Mouse (Mus musculus): ENCODE results near the gene Efhc2. TPM values are rescaled to one million over a fixed set of nuclear protein-coding genes. Genes with fewer than 3 reads are reported as not detected.
A peak's percentile ranks its signal among the peaks of the same experiment; 100 is the strongest.

Efhc2 gene
- 1 to 10 TPM; 1.4 to 1.9 TPM for total RNA-seq (2021)
- long read RNA-seq, experiment 1, partial matches to known transcripts = 0 of 3 reads
- long read RNA-seq, experiment 1, other reads (novel, unspliced or antisense) = 1 of 3 reads
- long read RNA-seq, experiment 2 = 0 reads

GRCm38 (mm10) chrX:17319126-17319583, at the start of gene Efhc2:
Efhc2 (minus strand) TSS chrX:17319368.
- DNase-seq (ENCODE audit: low spot score in 2 of 2) = no peak
- intact Hi-C loops (cut with DNase I) = no loop called here

- no peak for DNase-seq (ENCODE audit: low spot score in 2 of 2)
- intact Hi-C loops (cut with DNase I) = no loop called here
Measured at GRCm38 (mm10) chrX:17365114-17365513, 45.9 kb upstream of the Efhc2 start.

GRCm38 (mm10) chrX:17300349-17300880, 18.8 kb downstream of the Efhc2 start:
- DNase-seq (ENCODE audit: low spot score in 2 of 2) = no peak
- intact Hi-C loops (cut with DNase I) = no loop called here

- DNase-seq (ENCODE audit: low spot score in 2 of 2) = no peak
Measured at GRCm38 (mm10) chrX:17283899-17284298, 35.3 kb downstream of the Efhc2 start.

GRCm38 (mm10) chrX:17225141-17225540, 94.0 kb downstream of the Efhc2 start:
- intact Hi-C loops (cut with DNase I) = no loop called here
- no peak for DNase-seq (ENCODE audit: low spot score in 2 of 2)

More at GRCm38 (mm10) chrX:17283899-17284298, 35.3 kb downstream of the Efhc2 start:
- intact Hi-C loops (cut with DNase I) = no loop called here

GRCm38 (mm10) chrX:17217451-17217850, 101.7 kb downstream of the Efhc2 start:
- DNase-seq (ENCODE audit: low spot score in 2 of 2) = peak; percentile 2 to 9
- intact Hi-C loops (cut with DNase I) = loop anchor here (5.0 kb wide), 1 partner anchor 325 kb away; no protein-coding TSS in a partner anchor

GRCm38 (mm10) chrX:17213515-17213914, 105.7 kb downstream of the Efhc2 start:
- DNase-seq (ENCODE audit: low spot score in 2 of 2) = peak in 1 of 2 experiments; percentile 15
- intact Hi-C loops (cut with DNase I) = no loop called here

GRCm38 (mm10) chrX:17175748-17176147, 143.4 kb downstream of the Efhc2 start:
- DNase-seq (ENCODE audit: low spot score in 2 of 2) = no peak
- intact Hi-C loops (cut with DNase I) = no loop called here

- intact Hi-C loops (cut with DNase I) = no loop called here
- DNase-seq (ENCODE audit: low spot score in 2 of 2) = no peak
Measured at GRCm38 (mm10) chrX:17165638-17166037, 153.5 kb downstream of the Efhc2 start.

Data from left cerebral cortex, postnatal 14 days (tissue).